ENCODE assay signal across 8 mouse cellular contexts in genomic region chr15:86053890-86054536, GRCm38 (mm10). TPM values are rescaled to one million over a fixed set of nuclear protein-coding genes. Genes with fewer than 3 reads are reported as not detected.
DNase-seq lines count a peak whose midpoint lies in the region; ATAC-seq and TF ChIP-seq lines count a peak whose summit lies in the region.

No protein-coding gene starts in this region.

- 39% methylated on average over 2 of the region's 2 CpGs for WGBS in bone marrow, adult 2 months
- WGBS in embryonic facial prominence, embryonic 15.5 days = 44% methylated on average over 2 of the region's 2 CpGs
- 50% methylated on average over 2 of the region's 2 CpGs for WGBS in heart, embryonic 16.5 days
- 43% methylated on average over 2 of the region's 2 CpGs for WGBS in lung, postnatal 0 days

- no peak overlapping the region for H3K4me3 ChIP-seq in bone marrow, adult 2 months (replicated peaks; ENCODE audit: control insufficient read depth, low read depth, low read length)
- no peak overlapping the region for H3K4me3 ChIP-seq in embryonic facial prominence, embryonic 15.5 days (replicated peaks)
- H3K4me3 ChIP-seq in heart, embryonic 16.5 days (ENCODE audit: low read length) = no peak overlapping the region
- H3K4me3 ChIP-seq in lung, postnatal 0 days (ENCODE audit: low read depth, low read length) = no peak overlapping the region

- no peak overlapping the region for H3K9ac ChIP-seq in embryonic facial prominence, embryonic 15.5 days
- no peak overlapping the region for H3K9ac ChIP-seq in heart, embryonic 16.5 days (ENCODE audit: low read length)
- no peak overlapping the region for H3K9ac ChIP-seq in lung, postnatal 0 days (replicated peaks; ENCODE audit: low read depth)

- H3K4me1 ChIP-seq in bone marrow, adult 2 months (ENCODE audit: control insufficient read depth, insufficient read depth, low read length) = peaks cover 6% of the 10 kb centered on the region
- peaks cover 14% of the 10 kb centered on the region for H3K4me1 ChIP-seq in embryonic facial prominence, embryonic 15.5 days
- H3K4me1 ChIP-seq in heart, embryonic 16.5 days (ENCODE audit: control insufficient read depth, insufficient read depth, low read length) = peaks cover 20% of the 10 kb centered on the region
- peaks cover 9% of the 10 kb centered on the region for H3K4me1 ChIP-seq in lung, postnatal 0 days (ENCODE audit: insufficient read depth, low read depth, low read length)

- peak; percentile 76; the same call in 1 of the 2 replicates for TF ChIP-seq EP300 in lung, postnatal 0 days (IDR thresholded peaks at IDR 0.05)

- H3K27me3 ChIP-seq in embryonic facial prominence, embryonic 15.5 days = no peaks in the 10 kb centered on the region
- no peaks in the 10 kb centered on the region for H3K27me3 ChIP-seq in heart, embryonic 16.5 days (ENCODE audit: control insufficient read depth, insufficient read depth, low read length)
- no peaks in the 10 kb centered on the region for H3K27me3 ChIP-seq in lung, postnatal 0 days (replicated peaks; ENCODE audit: insufficient read depth, low read length)

- peak; percentile 79 for DNase-seq in ES-CJ7 (ENCODE audit: low read depth, low spot score)
- DNase-seq in layer of hippocampus, adult 9-10 months (ENCODE audit: low spot score) = peak; percentile 80
- DNase-seq in lung, postnatal 0 days (ENCODE audit: low spot score) = peak; percentile 81
- DNase-seq in right cerebral cortex, adult 18-20 months = peak; percentile 78
- DNase-seq in urinary bladder, adult 2 months (ENCODE audit: low spot score) = peak; percentile 67

- H3K27ac ChIP-seq in bone marrow, adult 2 months (ENCODE audit: control insufficient read depth, insufficient read depth, low read depth, low read length, poor library complexity) = no peak overlapping the region
- no peak overlapping the region for H3K27ac ChIP-seq in embryonic facial prominence, embryonic 15.5 days (replicated peaks)
- no peak overlapping the region for H3K27ac ChIP-seq in heart, embryonic 16.5 days (ENCODE audit: low read length)
- no peak overlapping the region for H3K27ac ChIP-seq in lung, postnatal 0 days (ENCODE audit: low read length)

- no peaks in the 10 kb centered on the region for H3K36me3 ChIP-seq in embryonic facial prominence, embryonic 15.5 days
- no peaks in the 10 kb centered on the region for H3K36me3 ChIP-seq in heart, embryonic 16.5 days (ENCODE audit: control insufficient read depth, insufficient read depth)
- H3K36me3 ChIP-seq in lung, postnatal 0 days (ENCODE audit: insufficient read depth, low read length) = no peaks in the 10 kb centered on the region

- TF ChIP-seq POLR2A in bone marrow, adult 2 months (IDR thresholded peaks at IDR 0.05; ENCODE audit: borderline replicate concordance, control insufficient read depth, low read depth, low read length) = no peak

- TF ChIP-seq CTCF in bone marrow, adult 2 months (IDR thresholded peaks at IDR 0.05; ENCODE audit: control insufficient read depth, insufficient read depth, low read length) = peak; percentile 93
- peak; percentile 98 for TF ChIP-seq CTCF in lung, postnatal 0 days (IDR thresholded peaks at IDR 0.05)

- H3K4me2 ChIP-seq in embryonic facial prominence, embryonic 15.5 days (replicated peaks) = no peak overlapping the region
- no peak overlapping the region for H3K4me2 ChIP-seq in heart, embryonic 16.5 days (ENCODE audit: low read depth, low read length)
- H3K4me2 ChIP-seq in lung, postnatal 0 days (replicated peaks; ENCODE audit: low read depth, low read length) = no peak overlapping the region

- no peaks in the 10 kb centered on the region for H3K9me3 ChIP-seq in embryonic facial prominence, embryonic 15.5 days (replicated peaks)
- H3K9me3 ChIP-seq in heart, embryonic 16.5 days (replicated peaks; ENCODE audit: control insufficient read depth, low read length) = no peaks in the 10 kb centered on the region
- H3K9me3 ChIP-seq in lung, postnatal 0 days (ENCODE audit: low read length) = no peaks in the 10 kb centered on the region

- peak; percentile 34; the same call in 1 of the 2 replicates for ATAC-seq in embryonic facial prominence, embryonic 15.5 days (ENCODE audit: insufficient number of reproducible peaks, low FRiP score, low TSS enrichment, low read depth)
- ATAC-seq in heart, embryonic 16.5 days (replicated peaks; ENCODE audit: extremely low read depth, insufficient read depth, low FRiP score) = peak; percentile 19; the same call in 1 of the 2 replicates
- ATAC-seq in lung, postnatal 0 days = no peak

RNA-seq across cellular contexts. Expression of gene Gramd4, which starts 3.5 kb away (rescaled TPM):
- 14.1 and 20.7 TPM in 2 replicates for polyA plus RNA-seq in bone marrow, adult 2 months (2011; ENCODE audit: insufficient read depth, insufficient read length, low replicate concordance, missing spikeins)
- polyA plus RNA-seq in embryonic facial prominence, embryonic 15.5 days (2015; fragmentation: Nextera tagmentation; extraction: Ambion mirVana) = 17.8 and 18.9 TPM in 2 replicates
- 18.7 and 22.2 TPM in 2 replicates for polyA plus RNA-seq in heart, embryonic 16.5 days (2015; fragmentation: Nextera tagmentation; extraction: Ambion mirVana)
- polyA plus RNA-seq in lung, postnatal 0 days (2015; fragmentation: Nextera tagmentation; extraction: Ambion mirVana) = 9.9 and 11.1 TPM in 2 replicates
- polyA plus RNA-seq in urinary bladder, adult 2 months (2012; rRNA removed) = 13.2 and 17.5 TPM in 2 replicates

RNA-seq across cellular contexts. Expression of gene Celsr1, which starts 20.4 kb away (rescaled TPM):
- polyA plus RNA-seq in bone marrow, adult 2 months (2011; ENCODE audit: insufficient read depth, insufficient read length, low replicate concordance, missing spikeins) = 1.3 and 4.2 TPM in 2 replicates
- 4.2 and 5.1 TPM in 2 replicates for polyA plus RNA-seq in embryonic facial prominence, embryonic 15.5 days (2015; fragmentation: Nextera tagmentation; extraction: Ambion mirVana)
- 1.7 TPM in 2 replicates for polyA plus RNA-seq in heart, embryonic 16.5 days (2015; fragmentation: Nextera tagmentation; extraction: Ambion mirVana)
- polyA plus RNA-seq in lung, postnatal 0 days (2015; fragmentation: Nextera tagmentation; extraction: Ambion mirVana) = 2.1 and 2.2 TPM in 2 replicates
- polyA plus RNA-seq in urinary bladder, adult 2 months (2012; rRNA removed) = 0.80 and 1.0 TPM in 2 replicates
